Mouse (Mus musculus) right cerebral cortex, adult 18-20 months (tissue): ENCODE measurements around the gene Rad51b.

ENCODE experiments used
- DNase-seq: peaks from one replicate; pipeline ENCODE4 v3.0.0; 2022; ENCODE audit warnings: mixed read lengths

Gene Rad51b

DNA sequence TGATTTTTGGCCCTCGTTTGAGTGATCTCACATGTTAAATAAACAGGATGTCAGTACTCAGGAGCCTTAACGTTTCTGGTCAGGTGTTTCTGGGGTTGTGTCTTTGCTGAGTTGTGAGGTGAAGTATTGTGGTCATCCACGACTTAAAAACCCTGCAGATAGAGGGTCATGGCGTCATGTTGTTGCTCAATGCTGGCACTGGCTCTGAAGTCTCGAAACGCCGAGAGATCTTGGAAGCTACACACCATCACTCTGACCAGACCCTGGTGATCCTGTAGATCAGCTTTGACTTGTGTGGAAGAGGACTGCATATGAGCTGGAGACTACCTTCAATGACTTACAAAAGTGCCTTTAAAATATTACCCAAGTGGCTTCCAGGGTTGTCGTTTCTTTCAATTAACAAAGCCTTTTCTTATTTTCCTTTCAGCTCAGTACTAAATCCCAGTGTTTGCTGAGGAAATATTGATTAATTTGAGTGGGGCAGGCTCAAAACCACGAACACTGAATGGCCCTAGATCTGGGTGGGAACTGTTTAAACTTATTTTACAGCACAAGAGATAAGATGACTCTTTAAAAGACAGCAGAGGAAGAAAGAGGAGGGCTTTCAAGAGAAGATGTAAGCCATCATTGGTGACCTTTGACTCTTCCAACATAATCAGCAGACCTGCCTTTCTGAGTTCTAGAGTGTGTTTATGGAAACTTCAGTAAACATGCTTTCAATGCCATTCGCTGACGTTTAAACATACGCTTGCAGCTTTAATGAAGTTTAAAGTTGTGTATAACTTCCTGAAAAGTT, 144.3 kb downstream of the Rad51b start:
- no peak for DNase-seq

- DNase-seq, result no peak
These were observed 145.0 kb downstream of the Rad51b start for GRCm38 (mm10) chr12:79442126-79442525.

- DNase-seq, result no peak
These were observed 145.8 kb downstream of the Rad51b start for GRCm38 (mm10) chr12:79442836-79443390.

DNA sequence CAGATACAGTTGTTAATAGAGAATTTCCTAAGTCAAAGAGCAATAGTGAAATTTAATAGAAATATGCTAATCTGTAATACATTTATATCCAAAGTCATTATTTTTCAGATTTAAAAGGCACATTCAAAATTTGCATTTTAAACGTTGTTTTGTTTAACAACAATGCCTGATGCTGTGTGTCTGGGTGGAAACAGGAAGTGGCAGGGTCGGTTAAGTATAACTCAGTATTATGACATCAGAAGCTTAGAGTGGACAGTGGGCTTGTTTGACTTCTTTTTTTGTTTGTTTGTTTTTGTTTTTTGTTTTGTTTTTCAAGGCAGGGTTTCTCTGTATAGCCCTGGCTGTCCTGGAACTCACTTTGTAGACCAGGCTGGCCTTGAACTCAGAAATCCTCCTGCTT, 147.6 kb downstream of the Rad51b start:
- no peak for DNase-seq

DNA sequence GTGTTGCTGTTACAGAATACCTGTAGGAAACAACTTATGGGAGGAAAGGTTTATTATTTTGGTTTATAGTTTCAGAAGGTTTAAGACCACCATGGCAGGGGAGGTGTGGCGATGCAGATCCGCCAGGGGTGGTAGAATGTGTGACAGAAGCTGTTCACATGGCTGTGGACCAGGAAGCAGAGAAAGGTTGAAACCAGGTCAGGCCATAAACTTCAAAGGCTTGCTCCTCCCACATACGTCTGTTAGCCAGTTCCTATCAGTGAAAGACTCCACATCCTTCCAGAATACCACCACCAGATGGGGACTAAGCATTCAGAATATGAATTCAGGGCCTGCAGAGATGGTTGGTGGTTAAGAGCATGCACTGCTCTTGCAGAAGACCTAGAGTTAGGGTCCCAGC, 150.0 kb downstream of the Rad51b start:
- no peak for DNase-seq

DNA sequence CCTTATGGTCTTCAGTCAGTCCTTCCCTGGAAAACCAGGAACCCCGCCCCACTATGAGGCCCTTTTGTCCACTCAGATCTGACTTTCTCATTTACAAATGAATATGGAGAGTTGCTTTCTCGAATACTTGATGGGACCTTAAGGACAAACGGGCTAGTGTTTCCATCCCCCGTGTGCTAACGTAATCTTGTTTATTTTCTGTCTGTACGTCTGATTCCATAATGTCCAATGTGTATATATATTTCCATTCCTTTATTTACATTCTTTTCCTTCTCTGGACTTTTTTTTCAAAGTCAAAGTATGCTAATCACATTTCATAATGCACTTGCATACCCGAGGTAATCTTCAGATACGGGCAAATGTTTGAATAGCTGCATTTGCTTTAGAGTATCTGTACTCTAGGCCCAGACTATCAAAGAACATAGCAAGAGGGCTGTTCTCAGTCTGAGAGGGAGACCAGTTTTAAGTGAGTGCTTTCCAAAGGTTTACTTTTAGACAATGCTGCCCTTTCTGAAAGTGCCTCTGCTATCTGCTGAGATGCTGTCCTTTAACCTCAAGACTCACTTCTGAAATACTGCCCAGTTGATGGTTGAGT, 152.8 kb downstream of the Rad51b start:
- no peak for DNase-seq

GRCm38 (mm10) chr12:79452882-79453281, 155.8 kb downstream of the Rad51b start:
- DNase-seq, result no peak

DNA sequence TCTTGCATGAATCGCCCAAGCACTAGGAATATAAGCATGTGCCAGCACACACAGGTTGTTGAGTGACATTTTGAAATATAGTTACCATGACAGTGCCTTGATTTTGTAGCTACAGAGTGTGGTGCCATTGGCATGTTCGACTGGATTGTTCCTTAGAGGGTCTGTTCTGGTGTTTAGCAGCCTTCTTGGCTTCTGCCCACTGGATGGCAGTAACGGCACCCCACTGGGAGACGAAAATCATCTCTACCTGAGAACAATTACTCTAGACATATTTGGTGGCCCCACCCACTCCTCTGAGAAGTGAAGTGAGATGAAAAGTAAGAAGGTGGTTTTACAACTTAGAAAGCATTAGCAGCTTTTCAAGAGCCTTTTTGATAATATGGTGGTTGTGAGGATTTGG, 156.9 kb downstream of the Rad51b start:
- DNase-seq, result no peak

- DNase-seq, result no peak
These were observed 158.2 kb downstream of the Rad51b start for GRCm38 (mm10) chr12:79455061-79455847.

- DNase-seq, result no peak
These were observed 158.7 kb downstream of the Rad51b start for GRCm38 (mm10) chr12:79455848-79456164.

- DNase-seq, result no peak
These were observed 159.2 kb downstream of the Rad51b start for GRCm38 (mm10) chr12:79456251-79456650.

GRCm38 (mm10) chr12:79463371-79463770, 166.3 kb downstream of the Rad51b start:
- DNase-seq, result no peak

- DNase-seq, result no peak
These were observed 173.0 kb downstream of the Rad51b start for GRCm38 (mm10) chr12:79470113-79470512.

DNA sequence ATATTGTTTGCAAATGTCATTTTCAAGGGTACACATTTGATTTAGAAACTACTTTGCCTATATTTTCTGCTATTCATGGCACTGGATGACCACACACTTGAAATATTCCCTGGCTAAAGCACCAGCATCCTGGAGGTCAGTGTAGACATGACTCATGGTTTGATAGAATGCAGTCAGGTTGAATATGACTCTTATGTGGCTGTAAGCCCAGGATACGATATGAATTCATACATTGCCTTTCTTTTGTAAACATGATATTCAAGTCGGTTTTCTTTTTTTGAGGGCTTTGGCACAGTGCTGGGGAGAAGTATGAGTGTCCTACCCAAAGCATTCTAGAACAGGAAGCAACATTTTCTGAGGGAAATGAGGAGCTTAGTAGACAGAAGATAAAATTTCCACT, 174.8 kb downstream of the Rad51b start:
- no peak for DNase-seq

DNA sequence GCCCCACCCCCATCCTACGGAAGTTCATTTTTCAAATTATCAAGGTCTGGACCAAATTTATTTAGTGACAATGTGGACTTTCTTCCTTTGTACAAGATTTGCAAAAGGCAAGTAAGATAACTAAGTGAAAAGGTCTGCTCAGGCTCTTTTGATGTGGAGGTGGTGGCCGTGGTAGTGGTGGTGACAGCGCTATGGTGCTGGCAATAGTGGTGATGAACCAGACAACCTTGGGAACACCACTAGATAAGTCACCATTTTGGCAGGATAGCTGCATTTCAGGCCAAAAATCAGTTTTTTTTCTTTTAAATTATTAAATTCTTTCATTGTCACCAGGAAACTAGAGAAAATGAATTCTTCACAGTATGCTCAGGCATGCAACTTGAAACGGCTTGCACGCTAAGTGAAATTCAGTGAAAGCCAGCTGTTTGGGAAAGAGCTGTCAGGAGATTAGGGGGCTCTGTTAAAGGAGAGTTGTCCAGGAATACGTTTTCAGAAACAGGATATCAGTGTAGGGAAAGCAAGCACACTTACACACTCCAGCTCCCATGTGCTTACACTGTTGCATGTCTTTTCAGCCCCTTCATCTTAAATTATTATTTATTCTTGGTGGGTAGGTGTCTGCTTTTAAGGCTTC, 179.4 kb downstream of the Rad51b start:
- no peak for DNase-seq

DNA sequence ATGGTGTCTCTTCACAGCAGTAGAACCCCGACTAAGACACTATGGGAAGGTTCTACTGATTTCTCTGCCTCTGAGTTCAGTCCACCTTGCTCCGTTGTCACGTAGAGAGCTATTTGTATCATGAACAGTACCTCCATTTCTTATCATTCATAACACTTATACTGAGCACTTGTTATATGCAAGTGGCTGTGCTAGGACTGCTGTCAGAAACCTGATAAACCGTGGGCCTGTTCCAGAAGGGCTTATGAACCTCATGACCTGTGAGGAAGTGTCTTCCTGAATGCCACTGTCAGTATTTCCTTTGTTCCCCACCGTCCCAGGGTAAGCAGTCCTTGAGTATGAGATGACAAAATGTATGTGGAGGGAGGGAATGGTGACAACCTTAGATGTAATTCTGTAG, 181.7 kb downstream of the Rad51b start:
- DNase-seq, result no peak

DNA sequence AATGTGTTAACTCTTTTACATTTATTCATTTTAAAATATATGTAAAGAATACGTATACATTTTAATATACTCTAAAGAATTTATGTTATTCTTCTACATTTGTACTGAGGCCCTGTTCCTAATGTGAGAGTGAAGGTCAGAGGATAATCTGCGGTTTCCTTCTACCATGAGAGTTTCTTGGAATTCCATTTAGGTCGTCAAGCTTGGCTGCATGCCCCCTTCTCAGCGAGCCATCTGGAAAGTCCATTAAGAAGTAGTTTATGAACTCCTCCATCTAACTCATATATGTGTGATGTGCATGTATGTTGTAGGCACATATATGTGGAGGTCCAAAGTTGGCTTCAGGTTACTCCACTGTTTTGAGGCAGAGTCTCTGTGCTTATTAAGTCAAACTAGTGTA, 188.4 kb downstream of the Rad51b start:
- no peak for DNase-seq

- no peak for DNase-seq
These were observed 191.6 kb downstream of the Rad51b start for GRCm38 (mm10) chr12:79488590-79489242.

GRCm38 (mm10) chr12:79490626-79491025, 193.5 kb downstream of the Rad51b start:
- DNase-seq, result no peak

GRCm38 (mm10) chr12:79492175-79492574, 195.1 kb downstream of the Rad51b start:
- no peak for DNase-seq

GRCm38 (mm10) chr12:79492613-79493012, 195.5 kb downstream of the Rad51b start:
- DNase-seq, result no peak

DNA sequence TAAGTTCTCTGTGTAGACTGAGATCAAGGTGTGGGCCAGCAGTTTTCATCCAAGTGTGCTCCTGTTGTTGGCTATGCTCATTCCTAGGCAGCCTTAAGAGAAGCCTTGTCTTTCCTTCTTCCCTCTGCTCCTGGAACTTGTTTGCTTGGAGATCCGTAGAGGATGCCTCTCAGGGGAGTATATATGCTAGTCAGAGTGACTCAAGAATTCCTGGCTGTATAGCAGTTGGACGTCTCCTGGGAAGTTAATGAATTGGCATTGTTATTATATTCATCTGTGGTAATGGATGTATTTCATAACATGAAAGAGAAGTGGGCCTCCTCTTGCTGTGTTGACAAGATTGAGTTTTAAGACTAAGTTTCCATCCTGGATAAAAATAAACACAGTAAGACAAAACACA, 196.4 kb downstream of the Rad51b start:
- no peak for DNase-seq

DNA sequence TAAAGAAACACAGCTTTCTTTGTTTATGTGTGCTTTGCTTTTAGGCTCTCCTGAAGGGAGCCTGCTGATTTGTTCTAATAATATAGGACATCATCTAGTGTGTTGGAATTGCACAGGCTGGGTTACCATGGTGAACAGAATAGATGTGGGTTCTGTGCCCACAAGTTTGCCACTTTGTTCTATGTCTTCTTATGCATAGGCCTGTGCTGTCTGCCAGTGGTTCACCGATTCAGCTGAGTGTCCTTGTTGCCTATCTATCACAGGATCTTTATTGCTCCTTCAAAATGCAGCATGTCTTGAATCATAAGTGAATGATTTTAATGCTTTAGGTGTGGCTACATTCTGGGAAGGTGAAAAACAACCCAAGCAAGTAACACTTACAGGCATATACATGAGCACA, 201.2 kb downstream of the Rad51b start:
- no peak for DNase-seq
